Mouse (Mus musculus) gastrocnemius, postnatal 10 days (tissue): ENCODE results near the gene Prm1. TPM values are rescaled to one million over a fixed set of nuclear protein-coding genes. Genes with fewer than 3 reads are reported as not detected.

Experiments used
- DNase-seq: peaks from one replicate; pipeline ENCODE4 v3.0.0; 2021; ENCODE audit warnings: mixed read lengths
- total RNA-seq, 2 experiments: library from RNA; stranded (reverse); gene quantifications; 2 replicates each; pipeline ENCODE4 v1.2.3; 2021

Prm1 gene
- total RNA-seq, 2 experiments from 2014 or later = not detected

GRCm38 (mm10) chr16:10782377-10783151, 23.1 kb downstream of the Prm1 start:
- DNase-seq = no peak

- DNase-seq = no peak
Observed at GRCm38 (mm10) chr16:10781862-10782371, 23.7 kb downstream of the Prm1 start.

GRCm38 (mm10) chr16:10780631-10781120, 25.0 kb downstream of the Prm1 start:
- DNase-seq = no peak

- no peak for DNase-seq
Observed at GRCm38 (mm10) chr16:10777579-10778160, 28.0 kb downstream of the Prm1 start.

- DNase-seq = no peak
Observed at GRCm38 (mm10) chr16:10776322-10776721, 29.3 kb downstream of the Prm1 start.

GRCm38 (mm10) chr16:10774726-10775125, 30.9 kb downstream of the Prm1 start:
- no peak for DNase-seq

- no peak for DNase-seq
Observed at GRCm38 (mm10) chr16:10773543-10773942, 32.1 kb downstream of the Prm1 start.

GRCm38 (mm10) chr16:10771769-10772510, 33.7 kb downstream of the Prm1 start:
- DNase-seq = no peak

GRCm38 (mm10) chr16:10770531-10771325, 34.9 kb downstream of the Prm1 start:
- DNase-seq = no peak

- DNase-seq = no peak
Observed at GRCm38 (mm10) chr16:10769661-10770060, 36.0 kb downstream of the Prm1 start.

- no peak for DNase-seq
Observed at GRCm38 (mm10) chr16:10768821-10769220, 36.8 kb downstream of the Prm1 start.

GRCm38 (mm10) chr16:10767158-10767557, 38.5 kb downstream of the Prm1 start:
- DNase-seq = peak; percentile 76

- no peak for DNase-seq
Observed at GRCm38 (mm10) chr16:10764323-10764722, 41.3 kb downstream of the Prm1 start.

- no peak for DNase-seq
Observed at GRCm38 (mm10) chr16:10763540-10764264, 41.9 kb downstream of the Prm1 start.

- no peak for DNase-seq
Observed at GRCm38 (mm10) chr16:10762569-10763180, 43.0 kb downstream of the Prm1 start.

- DNase-seq = no peak
Observed at GRCm38 (mm10) chr16:10761182-10761581, 44.5 kb downstream of the Prm1 start.

GRCm38 (mm10) chr16:10756168-10756567, 49.5 kb downstream of the Prm1 start:
- no peak for DNase-seq

- DNase-seq = no peak
Observed at GRCm38 (mm10) chr16:10754521-10755296, 50.9 kb downstream of the Prm1 start.

GRCm38 (mm10) chr16:10749824-10750223, 55.8 kb downstream of the Prm1 start:
- DNase-seq = peak; percentile 51

- DNase-seq = no peak
Observed at GRCm38 (mm10) chr16:10749226-10749625, 56.4 kb downstream of the Prm1 start.
